Comparison of ENCODE assay signal across 8 mouse cellular contexts in genomic region chr12:12938850-12939249, GRCm38 (mm10). TPM values are rescaled to one million over a fixed set of nuclear protein-coding genes. Genes with fewer than 3 reads are reported as not detected.
DNase-seq lines count a peak whose midpoint lies in the region; ATAC-seq lines count a peak whose summit lies in the region.

No protein-coding gene starts in this region.

- no peaks in the 10 kb centered on the region for H3K9me3 ChIP-seq in embryonic facial prominence, embryonic 14.5 days (ENCODE audit: control insufficient read depth, low read length)
- no peaks in the 10 kb centered on the region for H3K9me3 ChIP-seq in heart, embryonic 12.5 days (replicated peaks)
- H3K9me3 ChIP-seq in kidney, embryonic 16.5 days (ENCODE audit: low read length): no peaks in the 10 kb centered on the region
- H3K9me3 ChIP-seq in liver, embryonic 12.5 days (replicated peaks): no peaks in the 10 kb centered on the region
- no peaks in the 10 kb centered on the region for H3K9me3 ChIP-seq in neural tube, embryonic 12.5 days

- under 1% methylated on average over 12 of the region's 12 CpGs for WGBS in embryonic facial prominence, embryonic 14.5 days
- under 1% methylated on average over 12 of the region's 12 CpGs for WGBS in heart, embryonic 12.5 days
- WGBS in kidney, embryonic 16.5 days: 0% methylated on average over 12 of the region's 12 CpGs
- whole genome bisulfite sequencing in liver, embryonic 12.5 days (ENCODE audit: insufficient replicate concordance): 2% methylated on average over 12 of the region's 12 CpGs
- 0% methylated on average over 12 of the region's 12 CpGs for WGBS in neural tube, embryonic 12.5 days

- H3K4me2 ChIP-seq in embryonic facial prominence, embryonic 14.5 days (ENCODE audit: low read depth, low read length): peak overlapping the region; percentile 93
- peak overlapping the region; percentile 76 for H3K4me2 ChIP-seq in heart, embryonic 12.5 days
- H3K4me2 ChIP-seq in kidney, embryonic 16.5 days (replicated peaks; ENCODE audit: low read depth, low read length): peak overlapping the region; percentile 77
- peak overlapping the region; percentile 87 for H3K4me2 ChIP-seq in liver, embryonic 12.5 days
- peak overlapping the region; percentile 93 for H3K4me2 ChIP-seq in neural tube, embryonic 12.5 days (replicated peaks)

- peaks cover 16% of the 10 kb centered on the region; the same call in 1 of the 2 replicates for H3K4me1 ChIP-seq in embryonic facial prominence, embryonic 14.5 days (ENCODE audit: control insufficient read depth, insufficient read depth, low read length)
- peaks cover 23% of the 10 kb centered on the region for H3K4me1 ChIP-seq in heart, embryonic 12.5 days (replicated peaks)
- H3K4me1 ChIP-seq in kidney, embryonic 16.5 days (ENCODE audit: insufficient read depth, low read length): peaks cover 18% of the 10 kb centered on the region
- H3K4me1 ChIP-seq in liver, embryonic 12.5 days: peaks cover 24% of the 10 kb centered on the region; the same call in 1 of the 2 replicates
- peaks cover 22% of the 10 kb centered on the region for H3K4me1 ChIP-seq in neural tube, embryonic 12.5 days

- peak overlapping the region; percentile 82 for H3K9ac ChIP-seq in embryonic facial prominence, embryonic 14.5 days (ENCODE audit: low read depth, low read length)
- peak overlapping the region; percentile 89 for H3K9ac ChIP-seq in heart, embryonic 12.5 days
- H3K9ac ChIP-seq in kidney, embryonic 16.5 days (replicated peaks; ENCODE audit: low read length): peak overlapping the region; percentile 88
- peak overlapping the region; percentile 67; the same call in 1 of the 2 replicates for H3K9ac ChIP-seq in liver, embryonic 12.5 days
- peak overlapping the region; percentile 95 for H3K9ac ChIP-seq in neural tube, embryonic 12.5 days

- peaks cover 4% of the 10 kb centered on the region; the same call in 1 of the 2 replicates for H3K27me3 ChIP-seq in embryonic facial prominence, embryonic 14.5 days (replicated peaks; ENCODE audit: control insufficient read depth, insufficient read depth, low read length)
- no peaks in the 10 kb centered on the region for H3K27me3 ChIP-seq in heart, embryonic 12.5 days (replicated peaks)
- H3K27me3 ChIP-seq in kidney, embryonic 16.5 days (ENCODE audit: insufficient read depth, low read length): no peaks in the 10 kb centered on the region
- H3K27me3 ChIP-seq in liver, embryonic 12.5 days (replicated peaks): peaks cover 71% of the 10 kb centered on the region
- no peaks in the 10 kb centered on the region for H3K27me3 ChIP-seq in neural tube, embryonic 12.5 days (replicated peaks)

- peaks cover 14% of the 10 kb centered on the region; the same call in 1 of the 2 replicates for H3K36me3 ChIP-seq in embryonic facial prominence, embryonic 14.5 days (ENCODE audit: control insufficient read depth, insufficient read depth, low read length)
- peaks cover 29% of the 10 kb centered on the region for H3K36me3 ChIP-seq in heart, embryonic 12.5 days
- H3K36me3 ChIP-seq in kidney, embryonic 16.5 days (ENCODE audit: insufficient read depth, low read length): peaks cover 21% of the 10 kb centered on the region
- peaks cover 17% of the 10 kb centered on the region for H3K36me3 ChIP-seq in liver, embryonic 12.5 days
- H3K36me3 ChIP-seq in neural tube, embryonic 12.5 days: peaks cover 33% of the 10 kb centered on the region

- H3K4me3 ChIP-seq in embryonic facial prominence, embryonic 14.5 days (ENCODE audit: low read depth, low read length): peak overlapping the region; percentile 75
- H3K4me3 ChIP-seq in heart, embryonic 12.5 days: peak overlapping the region; percentile 73
- H3K4me3 ChIP-seq in kidney, embryonic 16.5 days (ENCODE audit: low read length): peak overlapping the region; percentile 88
- peak overlapping the region; percentile 64 for H3K4me3 ChIP-seq in liver, embryonic 12.5 days
- peak overlapping the region; percentile 89 for H3K4me3 ChIP-seq in neural tube, embryonic 12.5 days

- ATAC-seq in embryonic facial prominence, embryonic 14.5 days (ENCODE audit: low read depth): peak; percentile 10; the same call in 1 of the 2 replicates
- ATAC-seq in heart, embryonic 12.5 days (ENCODE audit: insufficient number of reproducible peaks, low FRiP score): peak; percentile 31; the same call in 1 of the 2 replicates
- ATAC-seq in kidney, embryonic 16.5 days (ENCODE audit: low FRiP score, low TSS enrichment): no peak; the same call in 1 of the 2 replicates
- ATAC-seq in liver, embryonic 12.5 days: no peak
- 0 out of 2 replicates have a peak, but pooled peaks have one; percentile 5 for ATAC-seq in neural tube, embryonic 12.5 days (ENCODE audit: low FRiP score, low read depth)

- DNase-seq in spleen, postnatal 4 days (ENCODE audit: low spot score in 2 of 2): peak; percentile 30 to 72
- DNase-seq in spleen, adult 18-20 months: no peak
- peak; percentile 85 for DNase-seq in embryonic facial prominence, embryonic 14.5 days (ENCODE audit: low spot score)
- peak; percentile 79 for DNase-seq in thymus, postnatal 0 days (ENCODE audit: low spot score)

- peak overlapping the region; percentile 78 for H3K27ac ChIP-seq in embryonic facial prominence, embryonic 14.5 days (replicated peaks; ENCODE audit: low read depth, low read length)
- peak overlapping the region; percentile 85 for H3K27ac ChIP-seq in heart, embryonic 12.5 days (ENCODE audit: poor library complexity, severe bottlenecking)
- H3K27ac ChIP-seq in kidney, embryonic 16.5 days (ENCODE audit: low read length): peak overlapping the region; percentile 93
- no peak overlapping the region for H3K27ac ChIP-seq in liver, embryonic 12.5 days
- H3K27ac ChIP-seq in neural tube, embryonic 12.5 days: peak overlapping the region; percentile 33

RNA-seq across cellular contexts. Expression of gene Mycn, which starts 2.9 kb away (rescaled TPM):
- 17.0 and 23.4 TPM in 2 replicates for polyA plus RNA-seq in embryonic facial prominence, embryonic 14.5 days (2014; fragmentation: Nextera tagmentation; extraction: Ambion mirVana)
- 75.0 and 75.6 TPM in 2 replicates for polyA plus RNA-seq in heart, embryonic 12.5 days (2016; fragmentation: Nextera tagmentation; extraction: Ambion mirVana)
- polyA plus RNA-seq in kidney, embryonic 16.5 days (2015; fragmentation: Nextera tagmentation; extraction: Ambion mirVana): 74.8 and 77.9 TPM in 2 replicates
- 17.7 and 18.5 TPM in 2 replicates for polyA plus RNA-seq in liver, embryonic 12.5 days (2016; fragmentation: Nextera tagmentation; extraction: Ambion mirVana)
- polyA plus RNA-seq in neural tube, embryonic 12.5 days (2016; fragmentation: Nextera tagmentation; extraction: Ambion mirVana): 95.7 and 98.7 TPM in 2 replicates
- polyA plus RNA-seq in thymus, postnatal 0 days (2015; fragmentation: Nextera tagmentation; extraction: Ambion mirVana): 10.4 TPM in 2 replicates

Comparison
In these comparisons a context has a peak if more than half of its experiments do, and no peak if none do; other contexts are left out.
1. DNase-seq: peak in spleen, postnatal 4 days (2 of 2), embryonic facial prominence, embryonic 14.5 days (single experiment) and thymus, postnatal 0 days (single experiment); none in spleen, adult 18-20 months (0 of 2).
2. ATAC-seq: peak in embryonic facial prominence, embryonic 14.5 days (single experiment), heart, embryonic 12.5 days (single experiment) and neural tube, embryonic 12.5 days (single experiment); none in kidney, embryonic 16.5 days (single experiment) and liver, embryonic 12.5 days (single experiment).
3. Peak in every context shown above with its lines, with median percentiles within 50 percentile points of each other: H3K4me2 ChIP-seq, H3K4me3 ChIP-seq and H3K9ac ChIP-seq.